Mouse (Mus musculus) heart, embryonic 12.5 days (tissue): Measurements from ENCODE around the gene 2700081O15Rik. TPM values are rescaled to one million over a fixed set of nuclear protein-coding genes. Genes with fewer than 3 reads are reported as not detected.

Experiments
- ATAC-seq: fragments of 200-750 bp; cut with Nextera tagmentation; 2 replicates; pipeline ENCODE4 v1.8.0; 2017; ENCODE audit warnings: moderate TSS enrichment, moderate library complexity; ENCODE audit not compliant: insufficient number of reproducible peaks, low FRiP score
- H3K27ac ChIP-seq: fragments of 300-500 bp; sonication (generic); 2 replicates; pipeline ENCODE4 v1.5.1; 2016; ENCODE audit warnings: mild to moderate bottlenecking, moderate library complexity; ENCODE audit not compliant: poor library complexity, severe bottlenecking
- H3K27me3 ChIP-seq: fragments of 300-500 bp; sonication (generic); replicated peaks from 2 replicates; pipeline ENCODE4 v1.6.1; 2016; ENCODE audit warnings: mild to moderate bottlenecking, moderate library complexity
- H3K36me3 ChIP-seq: fragments of 300-500 bp; sonication (generic); 2 replicates; pipeline ENCODE4 v1.6.1; 2016; ENCODE audit warnings: mild to moderate bottlenecking, moderate library complexity
- H3K4me1 ChIP-seq: fragments of 300-500 bp; sonication (generic); replicated peaks from 2 replicates; pipeline ENCODE4 v1.6.1; 2016; ENCODE audit warnings: mild to moderate bottlenecking
- H3K4me2 ChIP-seq: fragments of 300-500 bp; sonication (generic); 2 replicates; pipeline ENCODE4 v1.6.1; 2016; ENCODE audit warnings: mild to moderate bottlenecking, moderate library complexity
- H3K4me3 ChIP-seq: fragments of 300-500 bp; sonication (generic); 2 replicates; pipeline ENCODE4 v1.5.1; 2016; ENCODE audit warnings: mild to moderate bottlenecking
- H3K9ac ChIP-seq: fragments of 300-500 bp; sonication (generic); 2 replicates; pipeline ENCODE4 v1.6.1; 2016; ENCODE audit warnings: mild to moderate bottlenecking, moderate library complexity
- H3K9me3 ChIP-seq: fragments of 300-500 bp; sonication (generic); replicated peaks from 2 replicates; pipeline ENCODE4 v1.6.1; 2016; ENCODE audit warnings: mild to moderate bottlenecking, moderate library complexity
- WGBS: fragments of 180-500 bp; shearing (Covaris S2); methylation state at CpG from one replicate; pipeline ENCODE4 v1.1.7; 2016; 5-methylcytosine and 5-hydroxymethylcytosine counted together
- polyA plus RNA-seq: library from polyadenylated mRNA; unstranded; fragments of >200 nt; fragmentation: Nextera tagmentation; extraction: Ambion mirVana; gene quantifications from 2 replicates; pipeline ENCODE4 v1.2.1, GENCODE M21; 2016

The 2700081O15Rik gene
- polyA plus RNA-seq, 1 experiment from 2014 or later: 4.6 TPM

DNA sequence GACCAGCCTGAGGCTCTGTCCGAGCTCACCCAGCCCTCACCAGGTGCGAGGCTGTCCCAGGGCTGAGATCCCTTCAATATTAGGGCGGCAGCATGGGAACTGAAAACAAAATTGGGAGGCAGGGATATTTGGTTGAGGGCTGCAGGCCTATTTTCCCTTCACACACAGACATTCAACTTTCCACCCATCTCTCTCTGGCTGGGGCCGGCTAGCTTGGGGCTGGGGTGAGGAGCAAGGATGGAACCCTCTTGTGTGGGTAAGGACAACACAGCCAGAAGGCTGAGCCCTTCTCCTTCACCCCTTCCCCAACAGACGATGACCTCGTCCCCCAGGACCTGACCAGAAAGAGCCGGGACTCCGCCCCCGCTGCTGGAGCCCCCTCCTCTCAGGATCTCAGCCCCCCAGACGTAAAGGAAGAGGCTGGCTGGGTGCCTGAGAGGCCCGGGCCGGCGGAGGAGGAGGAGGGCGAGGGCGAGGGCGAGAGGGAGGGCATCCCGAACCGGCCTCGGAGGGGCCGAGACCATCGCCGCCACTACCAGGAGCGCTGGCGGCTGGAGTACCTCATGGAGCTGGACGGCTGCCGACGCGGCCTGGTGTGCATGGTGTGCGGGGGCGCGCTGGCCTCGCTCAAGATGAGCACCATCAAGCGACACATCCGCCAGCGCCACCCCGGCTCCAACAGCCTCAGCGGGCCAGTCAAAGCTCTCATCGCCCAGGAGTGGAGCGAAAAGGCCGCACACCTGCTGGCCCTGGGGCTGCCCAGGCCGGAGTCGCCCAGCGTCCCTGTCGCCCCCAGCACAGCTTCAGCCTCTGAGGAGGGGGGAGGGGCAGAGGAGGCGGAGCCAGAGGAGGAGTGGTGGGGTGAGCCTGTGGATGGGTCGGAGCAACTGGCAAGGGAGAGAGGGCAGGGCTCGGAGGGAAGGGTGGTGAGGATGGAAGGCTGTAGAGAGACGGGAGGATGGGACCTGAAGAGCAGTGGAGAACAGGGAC lies 4.5 kb downstream of the 2700081O15Rik start:
- H3K4me3 ChIP-seq: peak overlapping the region; percentile 23
- peaks cover 57% of the 10 kb centered on the region for H3K36me3 ChIP-seq
- peak overlapping the region; percentile 59 for H3K4me2 ChIP-seq
- peak overlapping the region; percentile 56; the same call in 1 of the 2 replicates for H3K27ac ChIP-seq
- ATAC-seq: peak; percentile 26
- H3K4me1 ChIP-seq: peaks cover 61% of the 10 kb centered on the region
- WGBS: 14% methylated on average over 48 of the region's 48 CpGs
- H3K9me3 ChIP-seq: no peaks in the 10 kb centered on the region
- peak overlapping the region; percentile 57 for H3K9ac ChIP-seq
- H3K27me3 ChIP-seq: no peaks in the 10 kb centered on the region

GRCm38 (mm10) chr19:7422656-7423027 lies 5.2 kb downstream of the 2700081O15Rik start:
- WGBS: 19% methylated on average over 35 of the region's 35 CpGs
- H3K36me3 ChIP-seq: peaks cover 64% of the 10 kb centered on the region

DNA sequence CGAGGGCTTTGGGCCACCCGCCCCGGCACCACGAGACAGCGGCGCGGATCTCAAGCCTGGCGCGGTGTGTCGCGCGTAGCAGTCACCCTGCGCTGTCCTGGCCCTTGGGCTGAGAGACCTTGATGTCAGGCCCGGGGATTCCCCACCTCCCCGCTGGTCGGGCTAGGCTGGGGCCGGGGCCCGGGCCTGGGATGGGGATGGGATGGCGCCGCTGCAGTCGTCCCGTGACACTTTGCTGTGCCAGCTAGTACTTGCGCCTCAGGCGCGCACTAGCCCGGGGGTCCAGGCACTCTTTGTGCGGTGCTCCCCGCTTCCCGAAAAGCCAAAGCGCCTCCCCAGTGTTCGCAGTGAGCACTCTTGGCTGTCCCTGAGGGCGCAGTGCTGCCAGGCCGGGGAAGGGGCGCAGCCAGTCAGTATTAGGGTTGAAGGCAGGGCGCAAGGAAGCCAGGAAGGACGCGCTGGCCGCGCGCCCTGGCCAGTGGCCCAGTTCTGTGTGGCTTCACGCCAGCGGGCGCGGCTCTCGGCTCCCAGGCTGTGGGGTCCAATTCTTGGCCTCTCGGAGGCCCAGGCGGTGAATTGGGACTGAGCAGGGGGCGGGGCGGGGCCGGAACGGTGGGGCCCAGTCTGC lies 5.7 kb downstream of the 2700081O15Rik start:
- Histone ChIP-seq H3K4me3 (peak overlapping the region; percentile 23), H3K4me2 (peak overlapping the region; percentile 59), H3K27me3 (no peaks in the 10 kb centered on the region), H3K4me1 (peaks cover 61% of the 10 kb centered on the region), H3K9ac (peak overlapping the region; percentile 57; the same call in 1 of the 2 replicates), H3K27ac (peak overlapping the region; percentile 56), H3K9me3 (no peaks in the 10 kb centered on the region), H3K36me3 (peaks cover 68% of the 10 kb centered on the region)
- ATAC-seq: peak; percentile 72
- 21% methylated on average over 51 of the region's 51 CpGs for WGBS

More at GRCm38 (mm10) chr19:7422656-7423027, 5.2 kb downstream of the 2700081O15Rik start:
- ATAC-seq: 0 out of 2 replicates have a peak, but pooled peaks have one; percentile 0
- H3K27ac ChIP-seq: peak overlapping the region; percentile 56
- H3K27me3 ChIP-seq: no peaks in the 10 kb centered on the region
- peak overlapping the region; percentile 59 for H3K4me2 ChIP-seq
- H3K4me1 ChIP-seq: peaks cover 61% of the 10 kb centered on the region
- no peaks in the 10 kb centered on the region for H3K9me3 ChIP-seq
- peak overlapping the region; percentile 57 for H3K9ac ChIP-seq
- H3K4me3 ChIP-seq: peak overlapping the region; percentile 23

- Histone ChIP-seq H3K9me3 (no peaks in the 10 kb centered on the region), H3K4me3 (peak overlapping the region; percentile 23), H3K4me2 (peak overlapping the region; percentile 59), H3K9ac (peak overlapping the region; percentile 57; the same call in 1 of the 2 replicates), H3K4me1 (peaks cover 61% of the 10 kb centered on the region), H3K27me3 (no peaks in the 10 kb centered on the region), H3K27ac (peak overlapping the region; percentile 56; the same call in 1 of the 2 replicates), H3K36me3 (peaks cover 74% of the 10 kb centered on the region)
- 41% methylated on average over 16 of the region's 16 CpGs for WGBS
- ATAC-seq: no peak
Measured at GRCm38 (mm10) chr19:7423656-7424030, 6.2 kb downstream of the 2700081O15Rik start.

GRCm38 (mm10) chr19:7424131-7424530 lies 6.7 kb downstream of the 2700081O15Rik start:
- 76% methylated on average over 7 of the region's 7 CpGs for WGBS
- no peaks in the 10 kb centered on the region for H3K9me3 ChIP-seq
- H3K4me1 ChIP-seq: peaks cover 58% of the 10 kb centered on the region
- no peak overlapping the region for H3K4me2 ChIP-seq
- no peak overlapping the region for H3K9ac ChIP-seq
- ATAC-seq: no peak
- H3K27me3 ChIP-seq: no peaks in the 10 kb centered on the region
- H3K36me3 ChIP-seq: peaks cover 77% of the 10 kb centered on the region
- H3K4me3 ChIP-seq: no peak overlapping the region
- no peak overlapping the region for H3K27ac ChIP-seq

GRCm38 (mm10) chr19:7424590-7425397 lies 7.4 kb downstream of the 2700081O15Rik start:
- peaks cover 52% of the 10 kb centered on the region for H3K4me1 ChIP-seq
- no peak overlapping the region for H3K27ac ChIP-seq
- peak overlapping the region; percentile 13; the same call in 1 of the 2 replicates for H3K9ac ChIP-seq
- no peak overlapping the region for H3K4me3 ChIP-seq
- no peak overlapping the region for H3K4me2 ChIP-seq
- H3K27me3 ChIP-seq: no peaks in the 10 kb centered on the region
- H3K36me3 ChIP-seq: peaks cover 82% of the 10 kb centered on the region
- no peaks in the 10 kb centered on the region for H3K9me3 ChIP-seq
- WGBS: 60% methylated on average over 8 of the region's 8 CpGs
- ATAC-seq: no peak

DNA sequence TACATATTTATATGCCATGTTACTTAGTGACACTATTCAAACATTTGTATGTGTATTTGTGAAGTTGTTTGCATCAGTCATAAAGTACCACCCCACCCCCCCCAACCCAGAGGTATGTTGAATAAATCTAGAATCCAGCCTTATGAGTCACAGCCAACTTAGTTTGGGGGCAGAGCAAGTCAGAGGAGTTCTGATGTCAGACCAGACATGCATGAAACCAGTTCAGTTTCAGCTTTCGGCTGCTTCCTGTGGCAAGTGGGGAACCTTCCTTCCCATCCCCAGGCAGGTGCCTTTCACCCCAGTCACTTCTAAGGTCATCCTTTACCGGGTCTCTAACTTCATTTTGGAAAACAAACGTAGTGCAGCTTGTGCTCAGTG lies 8.0 kb downstream of the 2700081O15Rik start:
- Histone ChIP-seq H3K4me3 (no peak overlapping the region), H3K36me3 (peaks cover 79% of the 10 kb centered on the region), H3K9ac (no peak overlapping the region), H3K4me2 (no peak overlapping the region), H3K9me3 (no peaks in the 10 kb centered on the region), H3K27ac (no peak overlapping the region), H3K27me3 (no peaks in the 10 kb centered on the region), H3K4me1 (peaks cover 46% of the 10 kb centered on the region)
- ATAC-seq: no peak
- WGBS: 47% methylated on average over 3 of the region's 3 CpGs

DNA sequence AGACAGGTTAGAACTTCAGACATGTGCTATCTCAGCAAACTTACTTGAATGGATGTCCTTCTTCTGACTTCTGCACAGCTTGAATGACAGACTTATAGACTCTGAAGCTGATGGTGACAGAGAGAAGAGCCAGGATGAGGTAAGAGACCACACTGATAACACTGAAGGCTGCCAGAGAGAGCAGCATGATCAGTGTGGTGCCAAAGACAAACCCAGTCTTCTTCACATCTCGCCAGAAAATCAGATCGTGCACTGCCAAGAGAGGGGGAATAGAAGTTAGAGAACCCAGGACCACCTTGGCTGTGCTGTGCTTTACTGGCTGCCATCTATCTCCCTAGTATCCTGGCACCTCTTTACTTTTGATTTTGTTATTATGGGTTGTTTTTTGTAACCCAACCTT lies 17.5 kb downstream of the 2700081O15Rik start:
- no peak for ATAC-seq
- Histone ChIP-seq H3K9ac (no peak overlapping the region), H3K4me1 (no peaks in the 10 kb centered on the region; the same call in 1 of the 2 replicates), H3K27ac (no peak overlapping the region), H3K27me3 (no peaks in the 10 kb centered on the region), H3K4me2 (no peak overlapping the region), H3K9me3 (no peaks in the 10 kb centered on the region), H3K4me3 (no peak overlapping the region), H3K36me3 (peaks cover 43% of the 10 kb centered on the region)
- 76% methylated on average over 2 of the region's 2 CpGs for WGBS

- WGBS: 75% methylated on average over 5 of the region's 5 CpGs
Measured at GRCm38 (mm10) chr19:7436061-7436970, 18.9 kb downstream of the 2700081O15Rik start.

GRCm38 (mm10) chr19:7438295-7438694 lies 20.9 kb downstream of the 2700081O15Rik start:
- Histone ChIP-seq H3K36me3 (peaks cover 11% of the 10 kb centered on the region), H3K27ac (no peak overlapping the region), H3K4me3 (no peak overlapping the region), H3K4me1 (peaks cover 6% of the 10 kb centered on the region; the same call in 1 of the 2 replicates), H3K27me3 (no peaks in the 10 kb centered on the region), H3K9ac (no peak overlapping the region), H3K4me2 (no peak overlapping the region), H3K9me3 (no peaks in the 10 kb centered on the region)
- no peak for ATAC-seq

More at GRCm38 (mm10) chr19:7436061-7436970, 18.9 kb downstream of the 2700081O15Rik start:
- H3K4me3 ChIP-seq: no peak overlapping the region
- H3K27ac ChIP-seq: no peak overlapping the region
- no peak overlapping the region for H3K4me2 ChIP-seq
- no peaks in the 10 kb centered on the region for H3K27me3 ChIP-seq
- no peak overlapping the region for H3K9ac ChIP-seq
- H3K9me3 ChIP-seq: no peaks in the 10 kb centered on the region
- peaks cover under 1% of the 10 kb centered on the region; the same call in 1 of the 2 replicates for H3K4me1 ChIP-seq
- H3K36me3 ChIP-seq: peaks cover 31% of the 10 kb centered on the region
- no peak; the same call in 1 of the 2 replicates for ATAC-seq
